Mouse (Mus musculus): ENCODE measurements around the gene Ids. TPM values are rescaled to one million over a fixed set of nuclear protein-coding genes. Genes with fewer than 3 reads are reported as not detected.

The Ids gene
- total RNA-seq, 2 experiments from 2014 or later: 35.4 to 38.3 TPM

Other genes with a start within 250 kb of the Ids start
- gene 1110012L19Rik, start 20.8 kb upstream of the Ids start, total RNA-seq (2021): 10 to 100 TPM; 15.5 to 16.2 TPM
- gene Tmem185a, start 112.1 kb upstream of the Ids start, total RNA-seq (2021): 10 to 100 TPM; 44.6 to 75.5 TPM

Data from adrenal gland, adult 18-20 months (tissue).